Mouse (Mus musculus): ENCODE results near the gene Olfr705.
"Not testable (repeated sequence)": the region's sequence is repeated elsewhere in the genome, so short reads cannot be mapped to it uniquely, and the experiment has no call there.

Olfr705 gene

GRCm38 (mm10) chr7:106876791-106877190 lies at the start of gene Olfr705:
Olfr705 (minus strand) TSS chr7:106876891.
- no peak for DNase-seq

DNA sequence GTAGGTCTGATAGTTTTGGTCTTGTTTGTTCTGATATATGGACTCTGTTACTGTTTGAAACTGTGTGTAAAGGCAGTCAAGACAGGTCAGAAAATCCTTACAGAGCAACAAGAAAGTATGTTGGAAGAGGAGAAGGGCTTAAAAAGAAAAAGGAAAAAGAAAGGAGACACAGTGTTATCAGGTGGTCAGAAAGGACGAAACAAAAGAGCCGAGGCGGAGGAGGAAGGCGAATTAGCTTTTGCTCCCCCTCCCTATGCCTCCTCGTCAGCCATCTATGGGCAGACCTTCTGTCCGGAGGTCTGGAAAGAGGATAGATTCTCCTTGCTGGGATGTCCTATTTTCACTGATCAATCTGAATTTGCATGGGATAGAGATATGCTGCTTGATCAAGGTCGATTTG lies 44.3 kb upstream of the Olfr705 start:
- DNase-seq = not testable (repeated sequence)

DNA sequence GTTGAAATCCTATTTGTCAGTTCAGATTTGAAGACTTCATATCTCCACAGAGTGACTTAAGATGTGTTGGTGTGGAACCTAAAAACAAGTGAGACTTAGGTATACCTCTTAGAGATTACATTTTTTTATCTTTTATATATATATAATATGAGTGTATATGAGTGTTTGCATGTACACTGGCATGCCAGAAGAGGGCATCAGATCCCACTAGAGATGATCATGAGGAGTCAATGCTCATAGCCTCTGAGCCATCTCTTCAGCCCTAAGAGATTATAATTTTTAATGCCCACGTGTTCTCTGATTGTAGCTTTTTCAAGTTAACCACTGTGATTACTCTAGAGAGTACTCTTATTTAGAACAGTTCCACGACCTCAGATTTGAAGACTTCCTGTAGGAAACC lies 31.0 kb upstream of the Olfr705 start, which contains the start of gene Olfr1532-ps1:
Gene Olfr1532-ps1, plus strand, starts transcription at position 326 of the 400 bp plus-strand sequence.
- no peak for DNase-seq

DNA sequence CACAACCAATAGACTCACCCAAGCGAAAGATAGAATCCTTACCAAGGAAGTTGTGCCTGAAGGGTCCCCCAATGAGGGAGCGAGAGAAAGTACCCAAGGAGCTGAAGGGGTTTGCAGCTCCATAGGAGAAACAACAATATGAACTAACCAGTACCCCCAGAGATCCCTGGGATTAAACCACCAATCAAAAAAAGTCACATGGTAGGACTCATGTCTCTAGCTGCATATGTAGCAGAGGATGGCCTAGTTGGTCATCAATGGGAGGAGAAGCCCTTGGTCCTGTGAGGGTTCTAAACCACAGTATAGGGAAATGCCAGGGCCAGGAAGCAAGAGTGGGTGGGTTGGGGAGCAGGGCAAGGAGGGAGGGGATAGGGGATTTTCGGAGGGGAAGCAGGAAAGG lies 24.4 kb upstream of the Olfr705 start, which contains the start of gene Olfr707:
Gene Olfr707, minus strand, starts transcription at position 101 of the 400 bp plus-strand sequence.
- not testable (repeated sequence) for DNase-seq

DNA sequence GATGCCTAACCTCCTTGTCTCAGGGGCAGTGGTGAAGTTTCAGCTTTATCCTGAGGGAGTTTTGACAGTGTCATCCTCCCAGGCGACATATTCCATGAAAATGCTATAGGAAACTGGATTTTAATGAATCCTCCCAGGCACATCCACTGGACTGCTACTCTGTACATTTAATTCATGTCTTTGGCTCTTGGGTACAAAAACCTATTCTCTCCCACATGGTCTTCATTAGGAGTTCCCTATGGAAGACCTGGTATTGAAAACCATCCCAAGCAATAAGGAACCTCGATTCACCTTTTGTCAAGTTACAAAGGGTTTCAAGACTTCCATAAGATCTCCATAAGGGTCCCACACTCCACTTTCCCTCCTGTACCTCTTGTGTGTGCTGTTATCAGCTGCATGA lies 11.4 kb upstream of the Olfr705 start, which contains the start of gene Olfr706:
Gene Olfr706, minus strand, starts transcription at position 101 of the 400 bp plus-strand sequence.
- no peak for DNase-seq

DNA sequence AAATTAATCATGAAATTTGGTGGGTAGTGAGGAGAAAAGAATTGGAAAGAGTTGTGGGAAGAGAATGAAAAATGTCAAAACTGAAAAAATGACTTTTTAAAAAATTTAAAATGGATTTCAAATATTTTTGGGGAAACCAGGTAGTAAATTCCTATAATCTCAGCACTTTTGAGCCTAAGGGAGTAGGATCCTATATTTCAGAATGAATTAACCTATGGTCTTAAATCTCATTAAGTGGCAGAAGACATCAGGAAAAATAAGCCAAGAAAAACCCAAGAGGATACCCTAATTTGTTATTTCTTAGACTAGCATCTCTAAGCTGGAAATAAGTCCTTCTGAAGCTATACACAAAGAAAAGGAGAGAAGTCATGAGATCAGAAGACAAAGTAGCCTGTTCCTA lies 13.8 kb downstream of the Olfr705 start, which contains the start of gene Olfr704:
Gene Olfr704, plus strand, starts transcription at position 301 of the 400 bp plus-strand sequence.
- no peak for DNase-seq

- DNase-seq = no peak
These were observed 33.6 kb downstream of the Olfr705 start, which contains the start of gene Olfr703 for GRCm38 (mm10) chr7:106843060-106843459. Olfr703 (plus strand) TSS chr7:106843360.

- no peak for DNase-seq
These were observed 42.9 kb downstream of the Olfr705 start, which contains the start of gene Olfr702 for GRCm38 (mm10) chr7:106833793-106834192. Olfr702 (minus strand) TSS chr7:106833893.
